Mouse (Mus musculus): Measurements from ENCODE around the gene Clec11a. TPM values are rescaled to one million over a fixed set of nuclear protein-coding genes. Genes with fewer than 3 reads are reported as not detected.
A peak's percentile ranks its signal among the peaks of the same experiment; 100 is the strongest.
"Not testable (repeated sequence)": the region's sequence is repeated elsewhere in the genome, so short reads cannot be mapped to it uniquely, and the experiment has no call there.

The Clec11a gene
- polyA plus RNA-seq, 1 experiment from 2014 or later = 3.8 TPM

- peak; percentile 96 for ATAC-seq
- WGBS = 1% methylated on average over 48 of the region's 49 CpGs
- Histone ChIP-seq H3K4me2 (replicated peaks; ENCODE audit: low read depth) (peak overlapping the region; percentile 79), H3K36me3 (ENCODE audit: control insufficient read depth, insufficient read depth) (no peaks in the 10 kb centered on the region), H3K4me3 (ENCODE audit: low read depth, low read length) (peak overlapping the region; percentile 53), H3K9ac (ENCODE audit: low read depth, low read length) (peak overlapping the region; percentile 73), H3K9me3 (ENCODE audit: control insufficient read depth) (no peaks in the 10 kb centered on the region), H3K27ac (ENCODE audit: low read depth, low read length) (peak overlapping the region; percentile 82), H3K27me3 (replicated peaks; ENCODE audit: control insufficient read depth, insufficient read depth, low read length) (peaks cover 7% of the 10 kb centered on the region), H3K4me1 (replicated peaks; ENCODE audit: control insufficient read depth, insufficient read depth, low read length) (peaks cover 4% of the 10 kb centered on the region)
- peak; percentile 40 for TF ChIP-seq CTCF (IDR thresholded peaks at IDR 0.05; ENCODE audit: low read depth)
Observed at GRCm38 (mm10) chr7:44304775-44305641, 1.7 kb downstream of the Clec11a start.

GRCm38 (mm10) chr7:44304463-44304774, 2.3 kb downstream of the Clec11a start:
- under 1% methylated on average over 25 of the region's 25 CpGs for WGBS
- H3K36me3 ChIP-seq (ENCODE audit: control insufficient read depth, insufficient read depth) = no peaks in the 10 kb centered on the region
- peak; percentile 10; the same call in 1 of the 2 replicates for ATAC-seq
- peak overlapping the region; percentile 73 for H3K9ac ChIP-seq (ENCODE audit: low read depth, low read length)
- peaks cover 4% of the 10 kb centered on the region for H3K4me1 ChIP-seq (replicated peaks; ENCODE audit: control insufficient read depth, insufficient read depth, low read length)
- H3K27me3 ChIP-seq (replicated peaks; ENCODE audit: control insufficient read depth, insufficient read depth, low read length) = peaks cover 2% of the 10 kb centered on the region; the same call in 1 of the 2 replicates
- peak overlapping the region; percentile 79 for H3K4me2 ChIP-seq (replicated peaks; ENCODE audit: low read depth)
- H3K27ac ChIP-seq (ENCODE audit: low read depth, low read length) = peak overlapping the region; percentile 82
- no peak for TF ChIP-seq CTCF (IDR thresholded peaks at IDR 0.05; ENCODE audit: low read depth)
- no peaks in the 10 kb centered on the region for H3K9me3 ChIP-seq (ENCODE audit: control insufficient read depth)
- H3K4me3 ChIP-seq (ENCODE audit: low read depth, low read length) = peak overlapping the region; percentile 53

- WGBS = 81% methylated on average over 14 of the region's 14 CpGs
- Histone ChIP-seq H3K36me3 (ENCODE audit: control insufficient read depth, insufficient read depth) (no peaks in the 10 kb centered on the region), H3K4me3 (ENCODE audit: low read depth, low read length) (peak overlapping the region; percentile 53), H3K27me3 (replicated peaks; ENCODE audit: control insufficient read depth, insufficient read depth, low read length) (no peaks in the 10 kb centered on the region; the same call in 1 of the 2 replicates), H3K4me2 (replicated peaks; ENCODE audit: low read depth) (peak overlapping the region; percentile 79), H3K9ac (ENCODE audit: low read depth, low read length) (peak overlapping the region; percentile 73), H3K9me3 (ENCODE audit: control insufficient read depth) (no peaks in the 10 kb centered on the region), H3K27ac (ENCODE audit: low read depth, low read length) (no peak overlapping the region), H3K4me1 (replicated peaks; ENCODE audit: control insufficient read depth, insufficient read depth, low read length) (peaks cover 4% of the 10 kb centered on the region)
- TF ChIP-seq CTCF (IDR thresholded peaks at IDR 0.05; ENCODE audit: low read depth) = no peak
- no peak for ATAC-seq
Observed at GRCm38 (mm10) chr7:44303346-44304340, 3.1 kb downstream of the Clec11a start.

- not testable (repeated sequence) for H3K4me2 ChIP-seq (replicated peaks; ENCODE audit: low read depth)
- 84% methylated on average over 2 of the region's 2 CpGs for WGBS
Observed at GRCm38 (mm10) chr7:44297501-44297900, 9.2 kb downstream of the Clec11a start.

GRCm38 (mm10) chr7:44291418-44291817, 15.3 kb downstream of the Clec11a start:
- TF ChIP-seq CTCF (IDR thresholded peaks at IDR 0.05; ENCODE audit: low read depth) = no peak
- WGBS = 54% methylated on average over 4 of the region's 4 CpGs

More at GRCm38 (mm10) chr7:44297501-44297900, 9.2 kb downstream of the Clec11a start:
- ATAC-seq; H3K9me3 ChIP-seq (ENCODE audit: control insufficient read depth); H3K4me3 ChIP-seq (ENCODE audit: low read depth, low read length); H3K36me3 ChIP-seq (ENCODE audit: control insufficient read depth, insufficient read depth); H3K27me3 ChIP-seq (replicated peaks; ENCODE audit: control insufficient read depth, insufficient read depth, low read length); H3K9ac ChIP-seq (ENCODE audit: low read depth, low read length); H3K4me1 ChIP-seq (replicated peaks; ENCODE audit: control insufficient read depth, insufficient read depth, low read length); H3K27ac ChIP-seq (ENCODE audit: low read depth, low read length): not testable (repeated sequence)

GRCm38 (mm10) chr7:44290986-44291385, 15.7 kb downstream of the Clec11a start:
- no peak for ATAC-seq

More at GRCm38 (mm10) chr7:44291418-44291817, 15.3 kb downstream of the Clec11a start:
- H3K36me3 ChIP-seq (ENCODE audit: control insufficient read depth, insufficient read depth) = no peaks in the 10 kb centered on the region
- H3K4me1 ChIP-seq (replicated peaks; ENCODE audit: control insufficient read depth, insufficient read depth, low read length) = no peaks in the 10 kb centered on the region
- H3K27me3 ChIP-seq (replicated peaks; ENCODE audit: control insufficient read depth, insufficient read depth, low read length) = no peaks in the 10 kb centered on the region
- no peak overlapping the region for H3K4me2 ChIP-seq (replicated peaks; ENCODE audit: low read depth)
- no peaks in the 10 kb centered on the region for H3K9me3 ChIP-seq (ENCODE audit: control insufficient read depth)
- no peak for ATAC-seq
- H3K4me3 ChIP-seq (ENCODE audit: low read depth, low read length) = no peak overlapping the region
- no peak overlapping the region for H3K27ac ChIP-seq (ENCODE audit: low read depth, low read length)
- no peak overlapping the region for H3K9ac ChIP-seq (ENCODE audit: low read depth, low read length)

More at GRCm38 (mm10) chr7:44290986-44291385, 15.7 kb downstream of the Clec11a start:
- H3K4me2 ChIP-seq (replicated peaks; ENCODE audit: low read depth) = no peak overlapping the region
- no peaks in the 10 kb centered on the region for H3K27me3 ChIP-seq (replicated peaks; ENCODE audit: control insufficient read depth, insufficient read depth, low read length)
- no peaks in the 10 kb centered on the region for H3K36me3 ChIP-seq (ENCODE audit: control insufficient read depth, insufficient read depth)
- H3K27ac ChIP-seq (ENCODE audit: low read depth, low read length) = no peak overlapping the region
- H3K9me3 ChIP-seq (ENCODE audit: control insufficient read depth) = no peaks in the 10 kb centered on the region
- H3K4me3 ChIP-seq (ENCODE audit: low read depth, low read length) = no peak overlapping the region
- H3K4me1 ChIP-seq (replicated peaks; ENCODE audit: control insufficient read depth, insufficient read depth, low read length) = no peaks in the 10 kb centered on the region
- no peak for TF ChIP-seq CTCF (IDR thresholded peaks at IDR 0.05; ENCODE audit: low read depth)
- 85% methylated on average over 4 of the region's 4 CpGs for WGBS
- H3K9ac ChIP-seq (ENCODE audit: low read depth, low read length) = no peak overlapping the region
